Comparison of ENCODE assay signal across 12 mouse cellular contexts in genomic region chr8:4483330-4483729, GRCm38 (mm10). TPM values are rescaled to one million over a fixed set of nuclear protein-coding genes. Genes with fewer than 3 reads are reported as not detected.
DNase-seq lines count a peak whose midpoint lies in the region; ATAC-seq and TF ChIP-seq lines count a peak whose summit lies in the region.
"Had no signal": no experiment of that assay in that cellular context is flagged by ENCODE, and none has a peak within 500 bp of the region (broad histone marks: within the 10 kb centered on the region; RNA-seq: fewer than 3 reads in every experiment).

No protein-coding gene starts in this region.

- WGBS in lung, postnatal 0 days, result 40% methylated on average over 6 of the region's 6 CpGs
- WGBS in hindbrain, embryonic 16.5 days, result 79% methylated on average over 6 of the region's 6 CpGs

- ATAC-seq in lung, postnatal 0 days, result peak; percentile 88
- no peak for ATAC-seq in hindbrain, embryonic 16.5 days

- TF ChIP-seq CTCF in lung, postnatal 0 days (IDR thresholded peaks at IDR 0.05), result no peak

- peak; percentile 44 to 56 for DNase-seq in cerebellum, postnatal 14 days
- DNase-seq in cerebellum, adult 9-11 months, result no peak
- DNase-seq in urinary bladder, adult 18-20 months (ENCODE audit: low spot score in 2 of 2), result peak; percentile 4 to 6
- DNase-seq in urinary bladder, postnatal 25 days (ENCODE audit: low spot score), result no peak
- DNase-seq in lung, postnatal 0 days (ENCODE audit: low spot score), result peak; percentile 83
- no peak for DNase-seq in thymus, postnatal 25 days
- no peak for DNase-seq in layer of hippocampus, adult 9-11 months
- DNase-seq: adrenal gland, adult 8-10 months; heart, postnatal 14 days; liver; thymus, adult 2 months had no signal

- H3K36me3 ChIP-seq in lung, postnatal 0 days (ENCODE audit: insufficient read depth, low read length), result no peaks in the 10 kb centered on the region
- no peaks in the 10 kb centered on the region for H3K36me3 ChIP-seq in hindbrain, embryonic 16.5 days (ENCODE audit: control insufficient read depth, insufficient read depth, low read length)

- TF ChIP-seq EP300 in lung, postnatal 0 days (IDR thresholded peaks at IDR 0.05), result no peak

- no peak overlapping the region for H3K4me3 ChIP-seq in lung, postnatal 0 days (ENCODE audit: low read depth, low read length)
- H3K4me3 ChIP-seq in hindbrain, embryonic 16.5 days (ENCODE audit: low read length), result no peak overlapping the region

- H3K27ac ChIP-seq in lung, postnatal 0 days (ENCODE audit: low read length), result no peak overlapping the region
- H3K27ac ChIP-seq in hindbrain, embryonic 16.5 days (ENCODE audit: low read depth, low read length), result no peak overlapping the region

- no peaks in the 10 kb centered on the region for H3K9me3 ChIP-seq in lung, postnatal 0 days (ENCODE audit: low read length)
- no peaks in the 10 kb centered on the region for H3K9me3 ChIP-seq in hindbrain, embryonic 16.5 days (ENCODE audit: control insufficient read depth, low read length)

- H3K27me3 ChIP-seq in lung, postnatal 0 days (replicated peaks; ENCODE audit: insufficient read depth, low read length), result no peaks in the 10 kb centered on the region
- H3K27me3 ChIP-seq in hindbrain, embryonic 16.5 days (replicated peaks; ENCODE audit: control insufficient read depth, insufficient read depth, low read length), result no peaks in the 10 kb centered on the region

- H3K4me1 ChIP-seq in lung, postnatal 0 days (ENCODE audit: insufficient read depth, low read depth, low read length), result no peaks in the 10 kb centered on the region
- H3K4me1 ChIP-seq in hindbrain, embryonic 16.5 days (ENCODE audit: control insufficient read depth, insufficient read depth, low read depth, low read length), result no peaks in the 10 kb centered on the region

- H3K4me2 ChIP-seq in lung, postnatal 0 days (replicated peaks; ENCODE audit: low read depth, low read length), result no peak overlapping the region
- no peak overlapping the region for H3K4me2 ChIP-seq in hindbrain, embryonic 16.5 days (ENCODE audit: low read length)

- H3K9ac ChIP-seq in lung, postnatal 0 days (replicated peaks; ENCODE audit: low read depth), result no peak overlapping the region
- no peak overlapping the region for H3K9ac ChIP-seq in hindbrain, embryonic 16.5 days (ENCODE audit: low read depth, low read length)

RNA-seq across cellular contexts. Expression of gene Cers4, which starts 9.5 kb away (rescaled TPM):
- 55.3 and 58.6 TPM in 2 replicates for polyA plus RNA-seq in lung, postnatal 0 days (2015; fragmentation: Nextera tagmentation; extraction: Ambion mirVana)
- polyA plus RNA-seq in hindbrain, embryonic 16.5 days (2015; fragmentation: Nextera tagmentation; extraction: Ambion mirVana), result 55.7 TPM in 2 replicates

Comparison
In these comparisons a context has a peak if more than half of its experiments do, and no peak if none do; other contexts are left out.
1. DNase-seq: peak in cerebellum, postnatal 14 days (2 of 2), urinary bladder, adult 18-20 months (2 of 2) and lung, postnatal 0 days (single experiment); none in cerebellum, adult 9-11 months (single experiment), urinary bladder, postnatal 25 days (single experiment), thymus, postnatal 25 days (single experiment) and layer of hippocampus, adult 9-11 months (single experiment).